Mouse (Mus musculus): Measurements from ENCODE around the gene Hist1h3h.

- no peak for TF ChIP-seq POLR2A (IDR thresholded peaks at IDR 0.05; ENCODE audit: borderline replicate concordance, extremely low read depth, low read depth, low read length)
- TF ChIP-seq CTCF (IDR thresholded peaks at IDR 0.05; ENCODE audit: insufficient read depth, low read length): peak; percentile 84
Measured at GRCm38 (mm10) chr13:21734010-21734905, 16.8 kb downstream of the Hist1h3h start.

Data from lung, adult 2 months (tissue).